Mouse (Mus musculus) cerebellum, postnatal 25 days (tissue): ENCODE measurements at regions not wholly inside any gene's neighbourhood (a gene's known extent, or its start where the extent isn't known, plus 50 kb on each side); places are given as distances from the start of the nearest gene placed in this dataset.
A peak's percentile ranks its signal among the peaks of the same experiment; 100 is the strongest.

Source experiments
- DNase-seq, 2 experiments: peaks; one replicate each; pipeline ENCODE4 v3.0.0; 2021; ENCODE audit warnings: mixed read lengths in 2 of 2

DNA sequence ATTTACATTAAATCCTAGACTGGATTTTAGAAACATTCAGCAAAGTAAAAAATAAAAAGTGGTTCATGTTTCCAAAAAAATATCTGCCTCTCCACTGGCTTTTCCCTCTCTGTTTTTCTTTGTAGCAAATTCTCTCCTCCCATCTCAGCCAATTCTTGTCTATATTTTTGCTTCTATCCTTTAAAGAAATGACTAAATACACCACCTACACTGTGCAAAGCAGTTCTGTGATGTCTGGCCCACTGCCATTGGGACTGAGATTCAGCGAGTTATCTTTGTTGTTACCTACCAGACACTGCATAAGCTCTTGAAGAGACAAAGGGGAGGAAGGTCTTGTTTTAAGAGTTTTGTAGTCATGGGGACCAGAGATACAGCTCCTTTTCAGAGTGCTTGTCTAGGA lies 835.8 kb upstream of the Klhl29 start:
- DNase-seq = peak in 1 of 2 experiments; percentile 4

DNA sequence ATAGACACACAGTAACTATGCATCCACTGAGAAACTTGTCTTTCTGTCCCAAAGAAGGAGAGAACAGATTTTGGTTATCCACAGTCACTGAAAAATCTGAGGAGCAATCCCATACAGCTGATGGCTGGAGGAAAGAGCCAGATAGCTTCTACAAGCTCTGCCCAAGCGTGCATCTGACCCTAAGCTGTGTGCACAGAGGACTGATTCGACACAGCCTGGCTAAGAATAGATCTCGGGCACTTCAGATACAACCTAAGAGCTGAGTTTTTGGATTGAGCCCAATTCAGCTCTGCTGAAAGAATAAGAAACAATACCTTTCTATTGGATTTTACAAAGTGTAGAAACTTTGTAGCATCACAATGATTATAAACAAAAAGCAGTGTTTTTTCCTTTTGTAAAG lies 813.8 kb upstream of the Klhl29 start:
- no peak for DNase-seq

DNA sequence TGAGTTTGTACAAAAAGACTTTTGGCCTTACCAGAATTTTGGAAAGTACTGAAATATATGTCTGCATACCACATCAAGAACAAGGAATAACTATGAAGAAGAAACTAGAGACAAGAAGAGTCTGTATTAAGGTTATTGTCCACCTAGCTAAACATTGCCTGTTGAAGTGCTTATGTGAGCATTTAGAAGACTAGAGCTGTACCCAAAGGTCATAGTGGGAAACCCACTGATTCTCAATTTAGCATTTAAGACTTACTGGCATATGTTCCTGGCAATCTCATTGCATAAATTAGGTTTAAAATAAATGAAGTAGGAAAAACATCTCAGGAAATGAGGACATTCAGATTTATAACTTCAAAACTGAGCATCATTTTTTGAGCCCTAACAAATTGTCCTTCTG lies 793.3 kb upstream of the Klhl29 start:
- no peak for DNase-seq

DNA sequence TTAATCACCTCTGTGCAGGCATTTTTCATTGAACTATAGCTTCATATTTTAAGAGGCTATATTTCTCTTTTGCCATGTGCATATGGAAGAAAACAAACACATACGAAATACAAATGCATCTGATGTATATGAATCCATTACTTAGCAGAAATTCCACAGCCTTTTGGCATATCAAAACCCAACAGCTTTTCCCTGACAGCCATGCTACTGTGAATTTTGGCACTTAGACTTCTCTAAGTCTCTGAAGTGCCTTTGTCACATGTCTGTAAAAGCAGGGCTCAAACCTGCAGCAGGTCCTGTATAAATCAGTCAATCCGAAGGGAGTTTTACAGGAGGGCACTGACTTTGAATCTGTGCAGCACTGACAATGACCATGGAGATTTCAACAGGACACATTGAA lies 778.8 kb upstream of the Klhl29 start:
- DNase-seq = no peak

DNA sequence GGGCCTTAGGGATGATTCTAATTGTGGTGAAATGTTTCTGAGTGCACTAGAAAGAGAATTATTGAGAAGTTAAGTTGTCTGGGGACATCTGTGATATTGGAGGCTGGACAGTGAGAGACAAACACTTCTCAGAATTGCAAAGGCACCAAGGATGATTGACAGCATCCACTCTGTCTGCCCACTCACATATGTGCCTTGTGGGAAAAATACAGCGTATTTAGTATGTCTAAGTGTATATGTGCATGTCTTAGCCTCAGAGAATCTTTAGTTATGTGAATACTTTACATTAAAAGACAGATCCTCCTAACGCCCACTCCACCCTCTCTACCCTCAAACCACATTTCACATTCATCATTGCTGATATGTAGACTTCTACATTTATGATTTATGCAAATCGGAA lies 776.0 kb upstream of the Klhl29 start:
- no peak for DNase-seq

DNA sequence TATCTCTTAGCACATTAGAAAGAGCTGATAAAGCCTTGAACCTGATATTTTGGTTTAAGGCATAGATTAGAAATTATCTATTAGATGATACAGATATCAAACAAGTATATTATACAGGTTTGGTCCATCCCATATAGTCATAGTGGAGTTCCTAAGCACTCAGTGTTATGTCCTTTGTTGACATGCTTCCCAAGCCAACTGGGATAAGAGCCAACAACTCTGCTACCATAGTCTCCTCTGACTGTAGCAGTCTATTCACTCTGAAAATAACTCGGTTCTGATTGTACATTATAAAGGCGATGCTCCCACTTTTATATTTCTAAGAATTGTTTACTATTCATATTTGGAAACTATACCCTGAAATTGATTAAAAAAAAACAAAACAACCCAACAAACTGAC lies 757.0 kb upstream of the Klhl29 start:
- peak in 1 of 2 experiments; percentile 33 for DNase-seq

DNA sequence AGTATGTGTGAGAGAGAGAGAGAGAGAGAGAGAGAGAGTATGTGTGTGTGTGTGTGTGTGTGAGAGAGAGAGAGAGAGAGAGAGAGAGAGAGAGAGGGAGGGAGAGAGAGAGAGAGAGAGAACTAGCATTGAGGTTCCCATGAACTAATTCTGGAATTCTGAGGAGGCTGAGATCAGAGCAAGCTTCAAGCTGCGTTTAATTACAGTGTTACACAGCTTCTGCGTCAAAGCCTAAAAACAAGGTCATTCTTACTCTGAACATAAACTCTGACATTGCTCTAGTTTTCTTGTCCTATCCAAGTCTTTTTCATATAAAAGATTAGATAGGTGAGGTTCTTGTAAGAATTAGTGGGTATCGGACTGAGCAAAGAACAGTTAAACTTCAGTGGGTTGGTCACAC lies 744.1 kb upstream of the Klhl29 start:
- DNase-seq = no peak

DNA sequence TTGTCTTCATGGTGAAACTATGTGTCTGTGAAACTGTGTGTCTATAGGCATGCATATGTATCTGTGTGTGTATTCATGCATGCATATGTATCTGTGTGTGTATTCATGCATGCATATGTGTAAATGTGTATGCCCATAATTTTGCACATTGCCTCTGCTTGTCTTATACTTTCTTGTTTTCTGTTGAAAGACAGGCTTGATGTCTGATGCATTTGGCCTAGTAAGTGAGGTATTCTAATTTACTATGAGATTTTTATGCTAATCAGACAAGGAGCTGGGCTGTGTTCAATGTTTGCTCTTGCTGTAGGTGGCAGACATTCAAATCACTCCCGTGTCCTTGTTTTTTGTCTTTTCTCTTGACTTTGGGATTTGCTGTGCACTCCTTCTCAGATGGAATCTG lies 739.8 kb upstream of the Klhl29 start:
- no peak for DNase-seq

DNA sequence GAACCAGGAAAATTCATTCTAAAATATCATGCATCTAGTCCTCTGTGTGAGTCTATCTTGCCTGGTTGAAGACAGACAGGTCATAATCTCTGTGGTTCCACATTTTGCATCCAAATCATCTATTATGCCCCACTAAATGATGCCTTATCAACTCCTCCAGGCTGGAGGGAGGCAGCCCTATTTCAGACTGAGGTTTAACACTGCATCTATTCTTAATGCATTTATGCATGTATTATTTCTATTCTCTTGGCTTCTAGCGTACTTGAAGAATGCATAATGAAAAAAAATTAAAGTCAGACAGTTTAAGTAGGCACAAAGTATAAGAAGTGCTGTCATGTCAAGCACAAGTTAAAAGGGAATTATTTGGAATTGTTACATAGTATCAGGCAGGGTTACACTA lies 721.8 kb upstream of the Klhl29 start:
- DNase-seq = no peak

DNA sequence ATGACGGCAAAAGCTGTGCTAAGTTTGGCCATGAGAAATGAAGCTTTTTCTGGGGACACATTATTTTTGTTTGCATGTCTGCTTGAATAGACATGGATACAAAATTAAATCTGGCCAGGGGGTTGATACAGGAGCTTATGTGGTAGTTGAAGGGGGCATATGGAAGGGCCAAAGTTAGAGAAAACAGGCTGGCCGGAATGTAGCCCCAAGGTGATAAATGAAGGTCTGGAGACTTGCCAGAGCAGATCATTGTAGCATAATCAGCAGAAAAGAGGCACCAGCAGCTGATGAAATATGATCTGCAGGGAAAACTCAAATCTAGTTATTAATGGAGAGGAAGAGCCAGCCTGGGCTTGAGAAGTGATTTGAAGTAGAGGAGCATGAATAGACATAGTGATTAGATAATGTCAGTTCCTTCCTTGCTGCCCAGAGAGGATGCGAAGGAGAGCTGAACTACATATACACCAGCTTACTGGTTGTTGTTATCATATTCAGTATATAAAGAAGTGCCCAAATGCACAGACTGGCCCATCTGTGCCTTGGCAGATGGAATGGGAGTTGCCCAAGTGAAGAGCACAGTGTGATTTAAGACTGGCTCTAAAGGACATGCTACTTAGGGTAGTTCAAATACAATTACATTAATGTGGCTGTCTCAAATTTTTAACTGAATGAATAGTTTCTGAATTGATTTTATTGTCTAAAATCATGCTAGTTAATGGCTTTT lies 712.3 kb upstream of the Klhl29 start:
- DNase-seq = peak; percentile 32 to 60

DNA sequence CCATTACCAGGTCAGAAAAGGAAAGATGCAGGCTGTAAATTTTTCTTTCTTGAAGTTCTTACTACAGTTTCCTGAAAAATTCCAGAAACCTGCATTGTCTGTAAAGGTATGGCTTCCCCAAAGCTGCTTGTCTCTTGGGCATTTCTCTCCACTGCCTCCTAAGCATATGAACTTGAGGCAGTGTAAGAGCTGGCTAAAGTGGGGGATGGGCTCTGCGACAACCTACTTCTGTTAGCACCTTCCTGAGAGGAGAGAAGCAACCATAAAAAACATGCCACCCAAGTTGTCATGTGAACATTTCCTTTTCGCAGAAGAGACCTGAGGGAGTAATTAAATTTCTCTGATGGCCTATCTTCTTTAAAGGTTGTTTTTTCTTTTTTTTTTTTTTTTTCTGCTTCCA lies 711.6 kb upstream of the Klhl29 start:
- DNase-seq = peak in 1 of 2 experiments; percentile 7

DNA sequence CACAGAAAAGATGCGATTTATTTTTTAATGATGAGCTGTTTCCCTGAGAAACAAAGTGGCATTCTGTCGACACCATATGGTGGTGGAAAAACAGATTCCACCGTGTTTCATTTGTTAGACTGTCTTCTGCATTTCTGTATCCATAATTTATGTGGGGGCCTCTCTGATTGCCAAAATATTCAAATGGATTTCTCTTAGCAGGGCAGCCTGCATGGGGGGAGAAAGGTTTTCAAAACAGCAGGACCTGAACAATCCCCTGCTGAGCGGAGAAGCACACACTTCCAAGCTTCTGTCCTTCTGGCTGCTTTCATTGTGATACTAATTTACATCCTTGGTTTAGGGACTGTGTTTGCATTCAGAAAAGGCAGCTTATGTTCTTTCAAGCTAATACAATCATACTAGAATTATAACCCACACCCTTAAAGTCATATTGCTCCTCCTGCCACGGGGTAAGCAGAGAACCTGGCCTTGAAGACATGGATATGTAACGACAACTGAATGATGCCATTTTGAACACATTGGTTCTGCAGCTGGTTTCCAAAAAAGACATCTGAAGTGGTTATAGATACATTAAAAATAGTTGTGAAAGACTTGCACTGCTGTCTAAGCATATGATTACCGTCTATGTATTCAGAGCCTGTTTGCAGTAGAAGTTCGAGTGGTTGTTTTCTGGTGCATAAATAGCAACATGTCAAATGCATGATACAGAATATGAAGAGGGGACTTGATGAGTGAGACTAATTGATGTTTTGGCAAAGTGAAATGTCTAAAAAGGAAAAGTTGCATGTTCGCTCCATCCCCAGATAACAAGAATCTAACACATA lies 671.6 kb upstream of the Klhl29 start:
- DNase-seq = peak; percentile 69 to 73

DNA sequence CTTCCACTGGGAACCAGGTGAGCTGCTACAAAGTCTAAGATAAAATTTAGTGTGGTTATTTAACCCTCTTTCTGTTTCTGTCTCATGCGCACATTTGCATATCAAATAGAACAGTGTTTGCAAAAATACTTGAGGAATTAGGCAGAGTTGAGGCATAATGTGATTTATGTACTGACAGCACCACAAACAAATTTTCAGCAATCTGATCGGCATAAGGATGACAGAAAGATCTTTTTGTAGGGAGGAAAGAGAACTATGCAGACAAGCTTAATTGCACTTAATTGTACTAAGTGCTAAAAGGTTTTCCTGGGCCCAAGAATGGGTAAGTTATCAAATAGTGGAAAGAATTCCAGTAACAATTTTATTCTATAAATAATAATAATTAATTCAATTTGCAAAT lies 670.6 kb upstream of the Klhl29 start:
- no peak for DNase-seq

DNA sequence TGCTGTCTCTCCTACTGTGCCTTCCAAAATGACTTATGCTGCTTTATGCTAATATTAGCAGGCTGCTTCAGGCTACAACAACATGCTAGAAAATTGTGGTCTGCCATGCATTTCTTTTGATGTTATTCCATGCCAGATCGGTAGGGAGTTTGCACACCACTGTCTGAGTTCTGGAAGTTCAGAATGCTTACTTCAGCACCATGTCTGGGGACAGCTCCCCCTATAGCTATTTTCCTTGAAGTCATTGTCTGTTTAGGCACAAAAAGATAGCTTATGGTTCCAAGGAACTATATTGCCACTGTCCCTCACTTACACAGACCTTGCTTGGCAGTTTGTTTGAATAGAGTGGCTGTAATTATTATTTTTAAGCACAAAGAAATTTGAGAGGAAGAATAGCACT lies 666.8 kb upstream of the Klhl29 start:
- DNase-seq = no peak

DNA sequence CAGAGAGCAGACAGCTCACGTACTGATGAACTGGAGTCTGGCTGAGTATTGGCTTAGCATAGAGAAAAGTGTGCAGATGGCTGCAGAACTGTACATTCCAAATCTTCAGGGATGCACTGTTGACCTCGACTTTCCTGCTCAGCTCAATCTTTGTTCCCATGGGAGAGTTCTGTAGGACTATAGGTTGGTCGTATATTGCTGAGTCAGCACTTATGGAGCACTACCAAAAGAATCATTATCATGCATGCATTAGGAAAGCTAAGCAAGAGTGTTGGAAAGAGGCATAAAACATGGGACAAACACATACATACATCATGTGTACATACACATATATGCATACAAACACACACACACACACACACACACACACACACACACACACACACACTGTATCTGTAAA lies 648.6 kb upstream of the Klhl29 start:
- DNase-seq = no peak

DNA sequence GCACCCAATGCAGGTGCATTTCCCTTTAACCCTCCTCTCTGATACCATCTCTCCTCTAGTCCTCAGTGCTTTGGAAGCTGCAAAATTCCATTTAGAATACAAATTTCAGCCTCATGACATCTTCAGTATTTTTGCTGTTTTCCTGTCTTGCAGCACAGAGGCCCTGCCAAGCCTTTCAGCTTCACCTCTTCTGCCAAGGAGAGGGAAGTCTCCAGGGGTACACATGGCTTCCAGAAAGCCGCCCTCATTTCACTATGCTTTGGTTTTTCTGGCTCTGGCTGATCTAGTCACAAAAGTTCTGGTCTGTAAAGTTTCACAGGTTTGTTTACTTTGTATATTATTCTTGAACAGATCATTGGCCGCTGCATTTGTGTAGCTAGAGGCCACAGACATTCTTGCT lies 647.0 kb upstream of the Klhl29 start:
- DNase-seq = no peak

DNA sequence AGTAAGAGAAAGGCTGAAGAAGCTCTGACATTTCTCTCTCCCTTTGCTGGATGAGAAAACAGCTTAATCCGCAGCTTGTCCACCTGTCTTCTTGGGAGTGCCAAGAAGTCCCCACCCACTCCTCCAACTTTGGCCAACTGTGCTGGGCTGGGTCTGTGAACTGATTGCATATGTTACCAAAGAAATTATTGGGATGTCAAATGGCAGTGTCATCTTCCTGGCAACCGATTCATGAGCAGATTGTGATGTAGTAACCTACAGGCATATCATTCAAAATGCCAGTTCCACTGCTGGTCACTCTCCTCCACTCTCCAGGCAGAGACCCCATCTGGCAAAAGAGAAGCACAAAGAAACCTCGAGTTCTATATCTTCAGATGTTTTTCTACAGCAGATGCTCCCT lies 625.5 kb upstream of the Klhl29 start:
- peak; percentile 58 to 70 for DNase-seq

DNA sequence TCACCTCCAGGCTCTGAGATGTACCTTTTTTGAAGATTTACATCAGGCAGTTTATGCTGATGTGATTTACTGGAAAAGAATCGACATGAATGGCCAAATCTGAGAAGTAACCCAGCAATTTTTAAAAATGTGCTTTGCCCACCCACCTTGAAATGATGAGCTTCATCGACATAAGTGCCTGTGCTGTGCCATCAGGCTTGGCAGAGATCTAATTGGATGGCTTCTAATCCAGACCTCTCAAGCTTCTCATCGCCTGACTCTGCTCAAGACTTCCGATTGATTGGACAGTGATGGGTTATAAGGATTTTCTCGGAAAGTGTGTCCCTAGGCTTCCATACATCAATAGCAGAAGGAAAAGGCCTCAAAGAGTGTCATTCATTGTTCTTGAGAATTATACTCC lies 621.9 kb upstream of the Klhl29 start:
- DNase-seq = no peak

DNA sequence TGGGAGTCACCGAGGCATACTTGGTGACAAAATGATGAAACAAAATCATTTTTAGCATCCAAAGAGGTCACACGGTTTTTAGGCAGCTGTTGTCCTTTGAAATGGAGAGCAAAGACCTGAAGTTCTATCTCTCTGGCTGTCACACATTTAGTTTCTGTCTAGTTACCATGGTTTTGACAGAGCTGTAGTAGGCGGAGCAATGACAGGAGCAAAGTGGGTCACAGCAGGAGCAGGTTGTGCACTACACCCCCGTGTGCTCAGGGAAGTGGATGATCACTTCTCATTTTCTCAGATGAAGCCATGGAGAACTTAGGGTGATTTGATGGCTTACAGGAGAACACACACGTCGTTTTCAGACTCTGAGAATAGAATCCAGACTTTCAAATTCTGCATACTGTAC lies 621.2 kb upstream of the Klhl29 start:
- DNase-seq = peak; percentile 15 to 33

DNA sequence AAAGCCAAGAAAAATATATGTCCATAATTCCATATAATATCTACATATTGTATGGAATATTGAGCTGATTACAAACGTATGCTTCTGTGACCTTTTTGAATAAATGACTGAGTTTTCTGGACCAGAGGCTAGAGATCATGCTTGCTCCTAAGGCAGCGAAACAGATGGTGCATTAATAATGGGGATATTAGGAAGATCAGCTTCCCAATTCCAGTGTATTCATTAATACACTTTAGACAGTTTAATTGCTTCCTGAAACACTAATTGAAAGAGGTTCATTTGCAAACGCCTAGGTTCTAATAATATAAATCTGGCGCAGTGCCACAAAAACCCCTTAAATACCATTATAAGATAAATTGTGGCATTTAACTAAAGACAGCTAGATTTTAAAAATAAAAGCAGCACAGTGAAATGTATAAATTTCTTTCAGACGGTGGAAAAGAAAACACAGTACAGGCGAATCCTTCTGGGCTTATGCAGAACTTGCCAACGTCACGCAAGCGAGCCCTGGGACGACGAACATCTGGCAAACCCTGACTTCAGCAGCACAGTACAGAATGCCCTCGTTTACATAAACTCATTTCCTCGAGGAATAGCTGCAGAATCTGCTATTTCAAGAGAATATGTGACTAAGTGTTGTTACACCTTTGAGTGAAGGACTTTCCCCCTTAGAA lies 608.6 kb upstream of the Klhl29 start:
- DNase-seq = no peak

DNA sequence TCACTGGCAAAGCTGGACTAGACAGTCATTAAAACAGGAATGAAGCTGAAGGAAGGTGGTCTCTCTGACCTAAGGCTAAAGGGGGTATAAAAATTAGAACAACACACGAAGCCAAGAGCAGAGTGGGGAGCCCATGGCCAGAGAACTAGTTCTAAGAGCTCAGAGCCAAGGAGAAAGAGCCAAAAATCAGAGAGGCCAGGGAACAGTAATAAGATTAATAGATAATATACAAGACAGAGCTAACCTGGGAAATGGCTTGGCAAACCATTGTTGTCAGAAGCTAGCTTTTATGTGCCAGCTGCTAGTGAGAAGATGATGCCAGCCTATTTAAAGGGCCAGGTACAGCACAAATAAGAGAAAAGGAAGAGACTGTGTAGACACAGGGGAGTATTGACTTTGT lies 606.6 kb upstream of the Klhl29 start:
- peak in 1 of 2 experiments; percentile 19 for DNase-seq

DNA sequence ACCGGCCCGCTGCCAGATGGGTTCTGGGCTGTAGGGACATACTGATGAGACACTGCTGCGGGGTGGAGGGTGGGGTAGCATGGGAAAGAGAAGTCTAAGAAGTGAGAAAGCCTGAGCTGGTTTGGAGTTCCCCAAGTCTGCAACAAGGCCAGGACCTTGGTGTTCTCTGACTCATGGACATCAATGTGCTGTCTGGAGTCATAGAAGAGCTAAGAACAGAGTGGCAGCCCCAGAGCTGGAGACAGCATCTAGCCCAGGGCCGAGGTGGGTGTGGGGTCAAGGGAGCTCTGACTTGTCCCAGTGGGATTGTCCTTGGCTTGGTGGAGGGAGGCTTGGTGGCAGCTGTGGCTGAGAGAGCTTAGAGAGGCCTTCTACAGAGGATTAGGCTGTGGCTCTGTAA lies 600.4 kb upstream of the Klhl29 start:
- DNase-seq = no peak

DNA sequence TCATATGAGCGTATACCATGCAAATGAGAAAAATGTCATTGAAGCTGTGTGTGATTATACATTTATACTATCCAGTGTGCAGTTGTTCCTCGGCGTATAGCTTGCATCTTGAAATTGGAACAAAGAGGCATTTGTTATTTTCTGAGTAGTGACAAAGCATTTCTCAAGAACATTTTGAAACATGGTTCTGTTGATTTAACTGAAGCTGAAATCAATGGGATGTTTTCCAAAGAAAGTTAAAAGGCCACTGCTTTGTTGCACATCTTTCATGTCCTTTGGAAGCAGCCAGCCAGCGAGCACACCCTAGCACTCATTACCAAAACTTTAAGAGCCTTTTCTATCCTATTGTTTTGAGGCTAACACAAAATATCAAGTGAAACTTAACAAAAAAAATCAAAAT lies 594.1 kb upstream of the Klhl29 start:
- DNase-seq = no peak

DNA sequence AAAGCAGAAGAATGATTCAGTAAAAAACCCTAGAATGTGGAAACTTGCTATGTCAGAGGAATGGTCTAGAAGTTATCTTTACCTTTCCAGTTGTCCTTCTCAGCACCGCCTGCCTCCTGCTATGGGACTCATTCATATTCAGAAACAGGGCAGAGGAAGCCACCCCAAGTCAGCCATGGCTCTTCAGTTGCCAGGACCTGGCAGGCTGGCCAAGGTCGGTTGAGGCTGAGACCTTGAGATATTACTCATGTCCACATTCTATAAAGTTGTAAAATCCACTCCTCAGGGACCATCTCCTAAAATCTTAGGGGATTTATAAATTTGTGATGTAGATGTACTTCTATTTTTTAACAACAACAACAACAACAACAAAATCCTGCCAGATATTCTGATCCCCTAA lies 580.7 kb upstream of the Klhl29 start:
- DNase-seq = no peak
